Mouse (Mus musculus) forebrain, embryonic 11.5 days (tissue): ENCODE data around the gene Rel. TPM values are rescaled to one million over a fixed set of nuclear protein-coding genes. Genes with fewer than 3 reads are reported as not detected.

Experiments used
- ATAC-seq: fragments of 200-750 bp; cut with Nextera tagmentation; replicated peaks from 2 replicates; pipeline ENCODE4 v1.8.0; 2017; ENCODE audit warnings: moderate TSS enrichment; ENCODE audit not compliant: low FRiP score
- DNase-seq: peaks from one replicate; pipeline ENCODE4 v3.0.0-alpha.2; 2017; ENCODE audit warnings: low spot score
- H3K27ac ChIP-seq: fragments of 300-500 bp; sonication (generic); 2 replicates; pipeline ENCODE4 v1.5.1; 2014; ENCODE audit warnings: low read depth, low read length
- H3K27me3 ChIP-seq: fragments of 300-500 bp; sonication (generic); 2 replicates; pipeline ENCODE4 v1.6.1; 2014; ENCODE audit warnings: mild to moderate bottlenecking, low read length, mixed read lengths; ENCODE audit not compliant: control insufficient read depth, insufficient read depth
- H3K36me3 ChIP-seq: fragments of 300-500 bp; sonication (generic); 2 replicates; pipeline ENCODE4 v1.6.1; 2014; ENCODE audit warnings: mild to moderate bottlenecking, low read length, moderate library complexity, mixed read lengths; ENCODE audit not compliant: control insufficient read depth, insufficient read depth
- H3K4me1 ChIP-seq: fragments of 300-500 bp; sonication (generic); replicated peaks from 2 replicates; pipeline ENCODE4 v1.6.1; 2014; ENCODE audit warnings: low read length, mixed read lengths; ENCODE audit not compliant: control insufficient read depth, insufficient read depth
- H3K4me2 ChIP-seq: fragments of 300-500 bp; sonication (generic); 2 replicates; pipeline ENCODE4 v1.6.1; 2014; ENCODE audit warnings: low read depth, mild to moderate bottlenecking, low read length, moderate library complexity, mixed read lengths; ENCODE audit not compliant: severe bottlenecking
- H3K4me3 ChIP-seq: fragments of 300-500 bp; sonication (generic); 2 replicates; pipeline ENCODE4 v1.5.1; 2014; ENCODE audit warnings: low read depth, low read length
- H3K9ac ChIP-seq: fragments of 300-500 bp; sonication (generic); 2 replicates; pipeline ENCODE4 v1.6.1; 2014; ENCODE audit warnings: low read length
- H3K9me3 ChIP-seq: fragments of 300-500 bp; sonication (generic); 2 replicates; pipeline ENCODE4 v1.6.1; 2016; ENCODE audit warnings: low read length, mixed read lengths; ENCODE audit not compliant: control insufficient read depth
- WGBS: fragments of 180-500 bp; shearing (Covaris S2); extraction: QIAGEN DNeasy Blood & Tissue Kit; methylation state at CpG from one replicate; pipeline ENCODE4 v1.1.7; 2014; 5-methylcytosine and 5-hydroxymethylcytosine counted together
- polyA plus RNA-seq: library from polyadenylated mRNA; unstranded; fragments of >200 nt; fragmentation: Nextera tagmentation; extraction: Ambion mirVana; gene quantifications from 2 replicates; pipeline ENCODE4 v1.2.1, GENCODE M21; 2014

Rel gene
- polyA plus RNA-seq, 1 experiment from 2014 or later, result 0.67 TPM

- WGBS, result 82% methylated on average over 3 of the region's 3 CpGs
- H3K9me3 ChIP-seq, result no peaks in the 10 kb centered on the region
These were observed 11.3 kb upstream of the Rel start for GRCm38 (mm10) chr11:23782038-23782437.

DNA sequence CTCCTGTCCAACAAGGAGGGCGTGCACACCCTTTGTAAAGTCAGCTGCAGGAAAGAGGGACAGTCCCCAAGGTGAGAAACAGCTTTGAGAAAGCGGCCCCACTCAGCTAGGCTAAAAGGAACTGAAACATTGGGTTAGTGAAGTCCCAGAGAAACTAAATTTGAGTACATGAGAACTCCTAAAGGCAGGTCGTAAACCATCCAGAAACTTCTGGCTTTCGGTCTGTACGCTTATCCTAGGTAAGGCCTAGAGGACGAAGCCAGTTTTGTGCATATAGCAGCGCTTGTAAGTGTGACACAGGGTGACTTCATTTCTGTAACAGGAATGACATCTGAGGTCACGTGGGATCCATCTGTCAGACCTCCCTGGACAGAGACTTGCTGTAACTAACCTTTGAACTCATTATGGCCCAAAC lies 8.0 kb upstream of the Rel start:
- H3K27ac ChIP-seq, result no peak overlapping the region
- H3K9me3 ChIP-seq, result no peaks in the 10 kb centered on the region
- WGBS, result 89% methylated on average over 8 of the region's 8 CpGs
- H3K4me1 ChIP-seq, result no peaks in the 10 kb centered on the region
- H3K4me3 ChIP-seq, result no peak overlapping the region
- no peaks in the 10 kb centered on the region for H3K36me3 ChIP-seq
- no peak overlapping the region for H3K9ac ChIP-seq
- H3K27me3 ChIP-seq, result no peaks in the 10 kb centered on the region
- no peak for ATAC-seq
- no peak for DNase-seq
- H3K4me2 ChIP-seq, result no peak overlapping the region

More at GRCm38 (mm10) chr11:23782038-23782437, 11.3 kb upstream of the Rel start:
- Histone ChIP-seq H3K27me3 (no peaks in the 10 kb centered on the region), H3K4me1 (no peaks in the 10 kb centered on the region), H3K36me3 (no peaks in the 10 kb centered on the region), H3K4me3 (no peak overlapping the region), H3K9ac (no peak overlapping the region), H3K4me2 (no peak overlapping the region), H3K27ac (no peak overlapping the region)
- ATAC-seq (no peak), DNase-seq (no peak)

GRCm38 (mm10) chr11:23772471-23772870 lies 1.7 kb upstream of the Rel start:
- ATAC-seq, result no peak
- H3K27me3 ChIP-seq, result peaks cover 5% of the 10 kb centered on the region; the same call in 1 of the 2 replicates

GRCm38 (mm10) chr11:23771507-23772097 lies 832 bp upstream of the Rel start:
- Histone ChIP-seq H3K27ac (no peak overlapping the region), H3K4me1 (0 out of 2 replicates have a peak, but pooled peaks cover 2% of the 10 kb centered on the region), H3K4me2 (peak overlapping the region; percentile 88), H3K36me3 (no peaks in the 10 kb centered on the region), H3K9me3 (no peaks in the 10 kb centered on the region), H3K4me3 (peak overlapping the region; percentile 68), H3K27me3 (peaks cover 5% of the 10 kb centered on the region; the same call in 1 of the 2 replicates), H3K9ac (peak overlapping the region; percentile 62)
- 6% methylated on average over 21 of the region's 21 CpGs for WGBS
- DNase-seq (no peak), ATAC-seq (peak; percentile 49)

More at GRCm38 (mm10) chr11:23772471-23772870, 1.7 kb upstream of the Rel start:
- H3K4me2 ChIP-seq, result no peak overlapping the region
- H3K36me3 ChIP-seq, result no peaks in the 10 kb centered on the region
- no peak overlapping the region for H3K27ac ChIP-seq
- 47% methylated on average over 1 of the region's 1 CpGs for WGBS
- H3K4me3 ChIP-seq, result no peak overlapping the region
- H3K9me3 ChIP-seq, result no peaks in the 10 kb centered on the region
- H3K4me1 ChIP-seq, result 0 out of 2 replicates have a peak, but pooled peaks cover 2% of the 10 kb centered on the region
- no peak overlapping the region for H3K9ac ChIP-seq
- DNase-seq, result no peak

DNA sequence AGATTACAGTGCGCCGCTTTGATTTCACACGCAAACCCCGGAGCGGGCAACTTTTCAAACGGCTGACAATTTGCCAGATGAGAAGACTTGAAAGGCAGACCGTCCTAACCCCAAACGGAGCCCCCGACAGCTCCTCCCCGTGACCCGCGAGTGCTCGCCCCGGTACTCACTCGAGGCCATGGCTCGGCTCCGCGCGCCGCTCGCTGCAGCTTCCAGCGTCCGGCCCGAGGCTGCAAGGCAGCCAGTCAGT lies 335 bp downstream of the Rel start:
- Histone ChIP-seq H3K9me3 (no peaks in the 10 kb centered on the region), H3K36me3 (no peaks in the 10 kb centered on the region), H3K27me3 (peaks cover 5% of the 10 kb centered on the region; the same call in 1 of the 2 replicates), H3K4me1 (0 out of 2 replicates have a peak, but pooled peaks cover 2% of the 10 kb centered on the region), H3K27ac (peak overlapping the region; percentile 72; the same call in 1 of the 2 replicates), H3K9ac (peak overlapping the region; percentile 62), H3K4me3 (peak overlapping the region; percentile 68), H3K4me2 (peak overlapping the region; percentile 88)
- 0% methylated on average over 24 of the region's 24 CpGs for WGBS
- DNase-seq, result no peak
- ATAC-seq, result no peak

DNA sequence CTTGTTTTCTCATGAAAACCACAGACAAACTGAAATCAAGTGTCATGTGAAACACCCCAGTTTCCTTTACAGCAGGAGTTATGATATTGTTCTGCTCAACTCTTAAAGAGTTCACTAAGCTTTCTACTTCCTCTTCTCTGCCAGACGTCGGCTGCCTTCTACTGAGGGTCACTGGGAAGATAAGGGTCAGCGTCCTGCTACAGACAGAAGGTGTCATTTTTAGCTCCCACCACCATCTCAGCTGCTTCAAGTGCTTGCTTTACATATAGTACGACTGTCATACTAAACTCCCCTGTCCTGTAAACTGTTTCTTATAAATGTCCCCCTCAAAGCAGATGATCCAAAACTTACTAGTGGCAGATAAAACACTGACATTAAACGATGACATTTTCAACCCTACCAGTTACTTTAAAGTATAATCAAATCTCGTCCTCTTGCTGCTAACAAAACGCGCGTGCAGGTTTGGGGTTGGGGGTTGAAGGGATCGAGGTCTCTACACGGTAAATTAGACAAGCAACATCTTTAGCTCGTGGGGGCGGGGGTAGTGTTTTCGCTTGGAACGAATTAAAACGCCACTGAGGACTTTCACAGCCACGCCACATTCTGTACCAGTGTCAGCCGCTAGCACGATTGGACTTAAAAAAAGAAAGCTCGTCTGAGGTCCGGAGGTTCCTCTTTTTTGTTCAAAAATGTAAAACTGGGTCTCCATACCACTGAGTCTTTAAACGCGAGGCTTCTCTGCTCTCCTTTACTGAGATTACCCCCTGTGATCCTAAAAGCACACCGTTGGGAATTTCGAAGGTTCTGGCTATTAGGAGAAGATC lies 872 bp downstream of the Rel start:
- Histone ChIP-seq H3K27me3 (peaks cover 5% of the 10 kb centered on the region; the same call in 1 of the 2 replicates), H3K36me3 (no peaks in the 10 kb centered on the region), H3K27ac (0 out of 2 replicates have a peak overlapping the region, but pooled peaks have one; percentile 72), H3K4me1 (0 out of 2 replicates have a peak, but pooled peaks cover 2% of the 10 kb centered on the region), H3K9ac (peak overlapping the region; percentile 62), H3K9me3 (no peaks in the 10 kb centered on the region), H3K4me2 (peak overlapping the region; percentile 88), H3K4me3 (peak overlapping the region; percentile 68)
- peak; percentile 62 for DNase-seq
- under 1% methylated on average over 25 of the region's 25 CpGs for WGBS
- ATAC-seq, result no peak

DNA sequence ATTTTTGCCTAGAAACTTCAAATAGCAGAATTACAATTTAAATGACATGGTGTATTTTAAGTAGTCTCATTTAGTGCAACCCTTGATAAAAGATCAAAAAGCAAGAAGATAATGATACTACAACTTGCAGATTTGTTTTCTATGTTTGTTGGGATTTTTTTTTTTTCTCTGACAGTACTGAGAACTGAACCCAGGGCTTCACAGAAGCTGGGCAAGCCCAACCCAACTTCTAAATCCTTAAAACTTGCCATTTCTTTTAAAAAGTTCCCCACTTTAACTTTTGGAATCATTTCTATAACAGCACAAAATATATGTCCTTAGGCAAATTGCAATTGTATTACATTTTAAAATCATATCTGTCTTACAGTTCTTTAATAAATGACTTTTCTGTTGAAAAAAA lies 1.7 kb downstream of the Rel start:
- H3K4me1 ChIP-seq, result 0 out of 2 replicates have a peak, but pooled peaks cover 2% of the 10 kb centered on the region
- H3K27ac ChIP-seq, result no peak overlapping the region
- no peak overlapping the region for H3K4me3 ChIP-seq
- no peaks in the 10 kb centered on the region for H3K36me3 ChIP-seq
- no peak overlapping the region for H3K4me2 ChIP-seq
- DNase-seq, result no peak
- no peaks in the 10 kb centered on the region for H3K9me3 ChIP-seq
- no peak overlapping the region for H3K9ac ChIP-seq
- no peak for ATAC-seq
- H3K27me3 ChIP-seq, result peaks cover 5% of the 10 kb centered on the region; the same call in 1 of the 2 replicates

DNA sequence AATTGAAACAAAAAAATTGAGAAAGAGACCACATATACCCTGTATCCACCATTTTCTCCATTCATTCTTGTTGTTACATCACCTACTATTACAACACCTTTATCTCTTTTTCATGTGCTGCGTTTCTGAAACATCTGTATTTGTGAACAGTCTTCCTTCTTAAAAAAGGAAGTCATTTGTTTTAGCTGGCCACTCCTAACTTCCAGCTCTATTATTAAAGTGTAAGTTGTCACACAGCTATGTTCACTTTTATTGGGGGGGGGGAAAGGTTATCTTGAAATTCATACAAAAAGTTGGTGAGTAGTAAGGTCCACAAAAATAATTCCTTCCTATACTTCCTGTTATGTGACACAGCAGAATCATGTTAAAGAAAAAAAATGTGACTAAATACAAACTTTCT lies 2.8 kb downstream of the Rel start:
- H3K36me3 ChIP-seq, result no peaks in the 10 kb centered on the region
- H3K4me1 ChIP-seq, result 0 out of 2 replicates have a peak, but pooled peaks cover 2% of the 10 kb centered on the region
- H3K4me2 ChIP-seq, result no peak overlapping the region
- H3K27ac ChIP-seq, result no peak overlapping the region
- WGBS, result 83% methylated on average over 1 of the region's 1 CpGs
- no peaks in the 10 kb centered on the region for H3K9me3 ChIP-seq
- peaks cover 5% of the 10 kb centered on the region; the same call in 1 of the 2 replicates for H3K27me3 ChIP-seq
- DNase-seq (no peak), ATAC-seq (no peak)
- no peak overlapping the region for H3K9ac ChIP-seq
- no peak overlapping the region for H3K4me3 ChIP-seq
